Mouse (Mus musculus) midbrain, embryonic 14.5 days (tissue): ENCODE results near the gene Pik3r6. TPM values are rescaled to one million over a fixed set of nuclear protein-coding genes. Genes with fewer than 3 reads are reported as not detected.

ENCODE experiments used
- ATAC-seq: fragments of 200-750 bp; cut with Nextera tagmentation; 2 replicates; pipeline ENCODE4 v1.8.0; 2017; ENCODE audit warnings: moderate number of reproducible peaks, moderate library complexity; ENCODE audit not compliant: low FRiP score, low TSS enrichment
- DNase-seq: peaks from one replicate; pipeline ENCODE4 v3.0.0-alpha.2; 2015
- H3K27ac ChIP-seq: fragments of 300-500 bp; sonication (generic); replicated peaks from 2 replicates; pipeline ENCODE4 v1.5.1; 2014; ENCODE audit warnings: mild to moderate bottlenecking, low read depth, low read length, moderate library complexity
- H3K27me3 ChIP-seq: fragments of 300-500 bp; sonication (generic); 2 replicates; pipeline ENCODE4 v1.6.1; 2014; ENCODE audit warnings: low read length, control low read depth, mixed read lengths; ENCODE audit not compliant: control insufficient read depth, insufficient read depth
- H3K36me3 ChIP-seq: fragments of 300-500 bp; sonication (generic); 2 replicates; pipeline ENCODE4 v1.6.1; 2014; ENCODE audit warnings: low read length, control low read depth; ENCODE audit not compliant: control insufficient read depth, insufficient read depth
- H3K4me1 ChIP-seq: fragments of 300-500 bp; sonication (generic); 2 replicates; pipeline ENCODE4 v1.6.1; 2014; ENCODE audit warnings: mild to moderate bottlenecking, antibody characterized with exemption, low read length, control low read depth; ENCODE audit not compliant: control insufficient read depth, insufficient read depth
- H3K4me2 ChIP-seq: fragments of 300-500 bp; sonication (generic); 2 replicates; pipeline ENCODE4 v1.6.1; 2014; ENCODE audit warnings: mild to moderate bottlenecking, low read length, moderate library complexity
- H3K4me3 ChIP-seq: fragments of 300-500 bp; sonication (generic); replicated peaks from 2 replicates; pipeline ENCODE4 v1.5.1; 2014; ENCODE audit warnings: low read depth, low read length
- H3K9ac ChIP-seq: fragments of 300-500 bp; sonication (generic); replicated peaks from 2 replicates; pipeline ENCODE4 v1.6.1; 2014; ENCODE audit warnings: mild to moderate bottlenecking, low read length, moderate library complexity
- H3K9me3 ChIP-seq: fragments of 300-500 bp; sonication (generic); 2 replicates; pipeline ENCODE4 v1.6.1; 2016; ENCODE audit warnings: low read length, control low read depth, mixed read lengths; ENCODE audit not compliant: control insufficient read depth
- WGBS: fragments of 180-500 bp; shearing (Covaris S2); extraction: QIAGEN DNeasy Blood & Tissue Kit; methylation state at CpG from one replicate; pipeline ENCODE4 v1.1.7; 2014; 5-methylcytosine and 5-hydroxymethylcytosine counted together
- polyA plus RNA-seq: library from polyadenylated mRNA; unstranded; fragments of >200 nt; fragmentation: Nextera tagmentation; extraction: Ambion mirVana; gene quantifications from 2 replicates; pipeline ENCODE4 v1.2.1, GENCODE M21; 2014

Gene Pik3r6
- polyA plus RNA-seq, result 0.86 and 1.5 TPM in 2 replicates

- DNase-seq (no peak), ATAC-seq (no peak)
- no peak within 1 kb of the TSS for H3K4me2 ChIP-seq
- no peaks in the 10 kb centered on the region for H3K9me3 ChIP-seq
- H3K36me3 ChIP-seq, result no peaks in the 10 kb centered on the region
- no peaks in the 10 kb centered on the region for H3K27me3 ChIP-seq
- H3K9ac ChIP-seq, result no peak within 1 kb of the TSS
- no peak within 1 kb of the TSS for H3K27ac ChIP-seq
- no peak within 1 kb of the TSS for H3K4me3 ChIP-seq
- 86% methylated on average over 8 of the region's 8 CpGs for WGBS
- no peaks in the 10 kb centered on the region for H3K4me1 ChIP-seq
These were observed at the start of gene Pik3r6 for GRCm38 (mm10) chr11:68502902-68503629. Gene Pik3r6 (plus strand): TSS chr11:68503019.

GRCm38 (mm10) chr11:68453301-68453700 is 49.5 kb upstream of the Pik3r6 start:
- DNase-seq (no peak), ATAC-seq (no peak)
- H3K9ac ChIP-seq, result no peak overlapping the region
- no peak overlapping the region for H3K4me2 ChIP-seq
- H3K27me3 ChIP-seq, result no peaks in the 10 kb centered on the region
- H3K4me3 ChIP-seq, result no peak overlapping the region
- no peaks in the 10 kb centered on the region for H3K9me3 ChIP-seq
- H3K27ac ChIP-seq, result no peak overlapping the region
- 74% methylated on average over 6 of the region's 6 CpGs for WGBS
- peaks cover 7% of the 10 kb centered on the region; the same call in 1 of the 2 replicates for H3K4me1 ChIP-seq
- no peaks in the 10 kb centered on the region for H3K36me3 ChIP-seq

- Histone ChIP-seq H3K27me3 (no peaks in the 10 kb centered on the region), H3K27ac (no peak overlapping the region), H3K36me3 (no peaks in the 10 kb centered on the region), H3K4me2 (no peak overlapping the region), H3K9me3 (no peaks in the 10 kb centered on the region), H3K4me1 (no peaks in the 10 kb centered on the region), H3K4me3 (no peak overlapping the region), H3K9ac (no peak overlapping the region)
- WGBS, result 77% methylated on average over 8 of the region's 8 CpGs
- DNase-seq (no peak), ATAC-seq (no peak)
These were observed 44.7 kb upstream of the Pik3r6 start for GRCm38 (mm10) chr11:68458086-68458485.

GRCm38 (mm10) chr11:68459021-68459420 is 43.8 kb upstream of the Pik3r6 start:
- no peak overlapping the region for H3K27ac ChIP-seq
- no peak overlapping the region for H3K4me2 ChIP-seq
- H3K4me1 ChIP-seq, result no peaks in the 10 kb centered on the region
- H3K4me3 ChIP-seq, result no peak overlapping the region
- no peaks in the 10 kb centered on the region for H3K36me3 ChIP-seq
- H3K9ac ChIP-seq, result no peak overlapping the region
- ATAC-seq (no peak), DNase-seq (no peak)
- no peaks in the 10 kb centered on the region for H3K27me3 ChIP-seq
- H3K9me3 ChIP-seq, result no peaks in the 10 kb centered on the region
- 86% methylated on average over 5 of the region's 5 CpGs for WGBS

- no peak for ATAC-seq
- no peak overlapping the region for H3K9ac ChIP-seq
- no peak overlapping the region for H3K27ac ChIP-seq
- DNase-seq, result no peak
- H3K4me1 ChIP-seq, result no peaks in the 10 kb centered on the region
- H3K4me3 ChIP-seq, result no peak overlapping the region
- H3K36me3 ChIP-seq, result no peaks in the 10 kb centered on the region
- H3K4me2 ChIP-seq, result no peak overlapping the region
- no peaks in the 10 kb centered on the region for H3K27me3 ChIP-seq
- WGBS, result 94% methylated on average over 5 of the region's 5 CpGs
- no peaks in the 10 kb centered on the region for H3K9me3 ChIP-seq
These were observed 43.3 kb upstream of the Pik3r6 start for GRCm38 (mm10) chr11:68459486-68459885.

GRCm38 (mm10) chr11:68462716-68463115 is 40.1 kb upstream of the Pik3r6 start:
- H3K27me3 ChIP-seq, result no peaks in the 10 kb centered on the region
- H3K9me3 ChIP-seq, result no peaks in the 10 kb centered on the region
- no peak overlapping the region for H3K27ac ChIP-seq
- DNase-seq (no peak), ATAC-seq (no peak)
- no peak overlapping the region for H3K4me3 ChIP-seq
- no peak overlapping the region for H3K4me2 ChIP-seq
- H3K36me3 ChIP-seq, result no peaks in the 10 kb centered on the region
- no peaks in the 10 kb centered on the region for H3K4me1 ChIP-seq
- 85% methylated on average over 3 of the region's 3 CpGs for WGBS
- no peak overlapping the region for H3K9ac ChIP-seq

- Histone ChIP-seq H3K36me3 (no peaks in the 10 kb centered on the region), H3K4me3 (no peak overlapping the region), H3K27me3 (no peaks in the 10 kb centered on the region), H3K27ac (no peak overlapping the region), H3K9me3 (no peaks in the 10 kb centered on the region), H3K4me1 (no peaks in the 10 kb centered on the region), H3K9ac (no peak overlapping the region), H3K4me2 (no peak overlapping the region)
- no peak for DNase-seq
- WGBS, result 77% methylated on average over 5 of the region's 5 CpGs
- no peak for ATAC-seq
These were observed 38.6 kb upstream of the Pik3r6 start for GRCm38 (mm10) chr11:68464260-68464659.

GRCm38 (mm10) chr11:68465090-68465489 is 37.7 kb upstream of the Pik3r6 start:
- Histone ChIP-seq H3K4me3 (no peak overlapping the region), H3K36me3 (no peaks in the 10 kb centered on the region), H3K9me3 (no peaks in the 10 kb centered on the region), H3K27me3 (no peaks in the 10 kb centered on the region), H3K4me2 (no peak overlapping the region), H3K4me1 (no peaks in the 10 kb centered on the region), H3K9ac (no peak overlapping the region), H3K27ac (no peak overlapping the region)
- 77% methylated on average over 2 of the region's 2 CpGs for WGBS
- no peak for DNase-seq
- no peak for ATAC-seq

GRCm38 (mm10) chr11:68467441-68467840 is 35.4 kb upstream of the Pik3r6 start:
- no peak for DNase-seq
- Histone ChIP-seq H3K9ac (no peak overlapping the region), H3K27me3 (no peaks in the 10 kb centered on the region), H3K4me2 (no peak overlapping the region), H3K9me3 (no peaks in the 10 kb centered on the region), H3K27ac (no peak overlapping the region), H3K4me3 (no peak overlapping the region), H3K4me1 (no peaks in the 10 kb centered on the region), H3K36me3 (no peaks in the 10 kb centered on the region)
- no peak for ATAC-seq
- WGBS, result 86% methylated on average over 7 of the region's 7 CpGs
